Mouse (Mus musculus): Measurements from ENCODE around the gene Olfr56.

The Olfr56 gene

GRCm38 (mm10) chr11:49089735-49090507 lies 111.2 kb downstream of the Olfr56 start:
- in situ Hi-C loops (cut with MboI, MseI) = loop anchor here (10.0 to 25.0 kb wide), 2 partner anchors 105 to 1847 kb away; partner anchors contain the start of genes 4933414I15Rik and Zfp354b

GRCm38 (mm10) chr11:49090551-49090950 lies 111.9 kb downstream of the Olfr56 start:
- in situ Hi-C loops (cut with MboI, MseI) = loop anchor here (25.0 kb wide), 1 partner anchor 1847 kb away; the partner anchor contains the start of genes 4933414I15Rik and Zfp354b

- in situ Hi-C loops (cut with MboI, MseI) = loop anchor here (25.0 kb wide), 1 partner anchor 1846 kb away; the partner anchor contains the start of genes 4933414I15Rik and Zfp354b
Measured at GRCm38 (mm10) chr11:49091171-49091570, 112.5 kb downstream of the Olfr56 start.

- in situ Hi-C loops (cut with MboI, MseI) = loop anchor here (25.0 kb wide), 1 partner anchor 1845 kb away; the partner anchor contains the start of genes 4933414I15Rik and Zfp354b
Measured at GRCm38 (mm10) chr11:49092053-49092586, 113.4 kb downstream of the Olfr56 start.

GRCm38 (mm10) chr11:49092786-49093185 lies 114.1 kb downstream of the Olfr56 start:
- in situ Hi-C loops (cut with MboI, MseI) = loop anchor here (25.0 kb wide), 1 partner anchor 1845 kb away; the partner anchor contains the start of genes 4933414I15Rik and Zfp354b

GRCm38 (mm10) chr11:49093861-49094660 lies 115.4 kb downstream of the Olfr56 start:
- in situ Hi-C loops (cut with MboI, MseI) = loop anchor here (25.0 kb wide), 1 partner anchor 1843 kb away; the partner anchor contains the start of genes 4933414I15Rik and Zfp354b

- in situ Hi-C loops (cut with MboI, MseI) = loop anchor here (5.0 to 25.0 kb wide), 3 partner anchors 223 to 1842 kb away; partner anchors contain the start of genes 4933414I15Rik, Irgm1 and Zfp354b
Measured at GRCm38 (mm10) chr11:49095367-49095766, 116.7 kb downstream of the Olfr56 start.

- in situ Hi-C loops (cut with MboI, MseI) = loop anchor here (10.0 kb wide), 1 partner anchor 1334 kb away; the partner anchor contains the start of gene Rufy1
Measured at GRCm38 (mm10) chr11:49100409-49100808, 121.7 kb downstream of the Olfr56 start.

GRCm38 (mm10) chr11:49101500-49101899 lies 122.8 kb downstream of the Olfr56 start:
- in situ Hi-C loops (cut with MboI, MseI) = loop anchor here (10.0 kb wide), 1 partner anchor 1333 kb away; the partner anchor contains the start of gene Rufy1

GRCm38 (mm10) chr11:49103047-49103693 lies 124.5 kb downstream of the Olfr56 start:
- in situ Hi-C loops (cut with MboI, MseI) = loop anchor here (10.0 kb wide), 1 partner anchor 1332 kb away; the partner anchor contains the start of gene Rufy1

GRCm38 (mm10) chr11:49105752-49106151 lies 127.1 kb downstream of the Olfr56 start:
- in situ Hi-C loops (cut with MboI, MseI) = loop anchor here (10.0 kb wide), 1 partner anchor 1329 kb away; the partner anchor contains the start of gene Rufy1

GRCm38 (mm10) chr11:49107650-49108537 lies 129.2 kb downstream of the Olfr56 start:
- in situ Hi-C loops (cut with MboI, MseI) = loop anchor here (10.0 kb wide), 1 partner anchor 1327 kb away; the partner anchor contains the start of gene Rufy1

GRCm38 (mm10) chr11:49108833-49109232 lies 130.1 kb downstream of the Olfr56 start:
- in situ Hi-C loops (cut with MboI, MseI) = loop anchor here (10.0 kb wide), 1 partner anchor 1326 kb away; the partner anchor contains the start of gene Rufy1

- in situ Hi-C loops (cut with MboI, MseI) = no loop called here
Measured at GRCm38 (mm10) chr11:49111000-49111399, 132.3 kb downstream of the Olfr56 start.

- in situ Hi-C loops (cut with MboI, MseI) = no loop called here
Measured at GRCm38 (mm10) chr11:49112624-49113219, 134.0 kb downstream of the Olfr56 start.

GRCm38 (mm10) chr11:49114158-49114557 lies 135.5 kb downstream of the Olfr56 start:
- in situ Hi-C loops (cut with MboI, MseI) = no loop called here

- in situ Hi-C loops (cut with MboI, MseI) = loop anchor here (5.0 kb wide), 1 partner anchor 173 kb away; the partner anchor contains the start of gene Olfr1392
Measured at GRCm38 (mm10) chr11:49114774-49115173, 136.1 kb downstream of the Olfr56 start, which contains the start of gene Olfr1396. Gene Olfr1396 (minus strand): TSS chr11:49114874.

- in situ Hi-C loops (cut with MboI, MseI) = loop anchor here (5.0 kb wide), 1 partner anchor 168 kb away; the partner anchor contains the start of gene Olfr1392
Measured at GRCm38 (mm10) chr11:49119635-49120034, 140.9 kb downstream of the Olfr56 start.

- in situ Hi-C loops (cut with MboI, MseI) = no loop called here
Measured at GRCm38 (mm10) chr11:49124169-49124568, 145.5 kb downstream of the Olfr56 start.
